Mouse (Mus musculus) CD4-positive, CD25-positive, alpha-beta regulatory T cell, adult 4 months (primary cell): ENCODE results near the gene Pcbd1. TPM values are rescaled to one million over a fixed set of nuclear protein-coding genes. Genes with fewer than 3 reads are reported as not detected.
"Not testable (repeated sequence)": the region's sequence is repeated elsewhere in the genome, so short reads cannot be mapped to it uniquely, and the experiment has no call there.

ENCODE experiments used
- ATAC-seq: one replicate; pipeline ENCODE4 v1.8.0; 2017
- polyA plus RNA-seq, 2 experiments: library from polyadenylated mRNA; unstranded; fragments of 100-300 nt; shearing (Covaris generic); gene quantifications; one replicate each; pipeline ENCODE4 v1.2.1; 2017

Gene Pcbd1
- polyA plus RNA-seq, 2 experiments from 2014 or later, result 0.90 TPM; not detected in 1

GRCm38 (mm10) chr10:61103564-61104114 is 14.5 kb downstream of the Pcbd1 start:
- ATAC-seq, result no peak

GRCm38 (mm10) chr10:61114246-61114720 is 25.2 kb downstream of the Pcbd1 start:
- ATAC-seq, result no peak

- not testable (repeated sequence) for ATAC-seq
These were observed 32.6 kb downstream of the Pcbd1 start for GRCm38 (mm10) chr10:61121732-61122131.

GRCm38 (mm10) chr10:61123276-61123913 is 34.3 kb downstream of the Pcbd1 start:
- ATAC-seq, result no peak

DNA sequence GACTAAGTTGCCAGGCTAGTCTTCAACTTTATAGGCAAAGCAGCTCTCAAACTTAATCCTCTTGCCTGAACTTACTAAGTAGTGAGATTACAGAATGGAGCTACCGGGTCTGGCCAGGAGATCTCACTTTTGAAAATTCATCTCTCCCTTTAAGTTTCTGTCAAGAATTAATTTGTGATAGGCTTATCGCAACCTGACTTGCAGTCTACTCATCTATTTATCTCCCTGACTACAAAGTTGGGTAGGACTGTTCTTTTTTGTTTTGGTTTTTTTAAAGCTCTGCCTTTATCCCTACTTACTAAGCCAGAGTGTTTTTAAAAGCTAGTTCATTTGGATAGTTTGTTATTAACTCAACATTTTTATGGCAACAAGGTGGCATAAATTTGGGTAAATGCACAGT is 35.3 kb downstream of the Pcbd1 start:
- no peak for ATAC-seq

GRCm38 (mm10) chr10:61128701-61129365 is 39.7 kb downstream of the Pcbd1 start:
- no peak for ATAC-seq

DNA sequence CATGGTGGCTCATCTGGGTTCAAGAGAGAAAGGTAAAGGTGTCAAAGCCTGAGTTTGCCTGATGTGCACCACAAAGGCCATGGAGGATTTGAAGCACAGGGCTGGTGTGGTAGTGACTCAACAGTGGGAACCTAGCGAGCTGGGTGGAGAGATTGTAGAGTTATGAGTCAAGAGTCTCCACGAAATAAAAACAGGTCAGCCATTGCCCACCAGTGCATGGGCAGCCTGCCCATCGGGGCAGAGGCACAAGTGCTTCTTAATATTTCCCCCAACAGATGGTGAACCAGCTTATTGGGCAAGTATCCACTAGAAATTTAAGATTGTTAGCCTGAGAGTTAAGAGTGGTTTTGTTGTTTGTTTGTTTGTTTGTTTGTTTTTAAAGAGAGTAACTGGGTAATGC is 41.8 kb downstream of the Pcbd1 start:
- ATAC-seq, result no peak

GRCm38 (mm10) chr10:61134041-61134440 is 44.9 kb downstream of the Pcbd1 start:
- no peak for ATAC-seq

DNA sequence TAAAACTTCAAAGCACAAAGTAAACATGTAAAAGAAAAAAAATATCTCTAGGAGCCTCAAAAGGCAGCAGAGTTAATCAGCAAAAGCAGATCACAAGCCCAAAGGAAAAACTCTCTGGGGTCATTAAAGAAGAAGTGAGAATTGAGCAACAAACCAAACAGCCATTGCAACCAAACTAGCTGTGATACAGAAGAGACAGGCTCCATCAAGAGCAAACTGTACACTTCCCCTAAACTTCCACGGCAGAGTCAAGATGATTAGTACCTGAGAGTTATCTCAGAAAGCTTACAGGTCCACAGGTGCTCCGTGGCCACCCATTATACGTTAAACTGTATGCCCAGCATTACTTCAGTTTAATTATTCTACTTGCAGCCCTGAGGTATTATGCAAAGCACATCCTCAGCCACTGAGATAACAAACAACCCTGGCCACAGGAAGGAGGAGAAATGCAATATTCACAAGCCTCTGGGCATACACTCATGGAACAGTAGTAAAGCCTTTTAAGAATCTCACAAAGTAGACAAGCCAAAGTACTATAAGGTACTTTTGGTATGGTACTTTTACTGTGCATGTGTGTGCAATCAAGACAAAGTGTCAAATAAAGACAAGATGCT is 46.2 kb downstream of the Pcbd1 start:
- ATAC-seq, result no peak

DNA sequence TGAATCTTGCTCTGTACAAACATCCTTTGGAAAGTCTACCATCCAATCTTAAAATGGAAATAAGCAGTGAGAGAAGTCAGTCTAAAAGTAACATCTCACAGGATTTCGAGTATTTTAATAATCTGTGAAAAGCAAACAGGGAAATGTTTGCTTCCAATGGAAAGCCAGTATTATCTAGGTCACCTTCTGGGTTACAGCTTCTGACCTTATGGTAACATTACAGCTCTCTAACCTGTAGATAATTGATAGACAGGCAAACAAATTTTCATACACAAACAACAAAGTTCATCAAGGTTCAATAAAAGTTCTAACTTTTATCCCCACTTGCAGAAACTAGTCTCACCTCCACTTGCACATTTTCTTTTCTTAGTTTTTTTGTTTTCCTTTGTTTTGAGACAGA is 48.4 kb downstream of the Pcbd1 start:
- ATAC-seq, result no peak

DNA sequence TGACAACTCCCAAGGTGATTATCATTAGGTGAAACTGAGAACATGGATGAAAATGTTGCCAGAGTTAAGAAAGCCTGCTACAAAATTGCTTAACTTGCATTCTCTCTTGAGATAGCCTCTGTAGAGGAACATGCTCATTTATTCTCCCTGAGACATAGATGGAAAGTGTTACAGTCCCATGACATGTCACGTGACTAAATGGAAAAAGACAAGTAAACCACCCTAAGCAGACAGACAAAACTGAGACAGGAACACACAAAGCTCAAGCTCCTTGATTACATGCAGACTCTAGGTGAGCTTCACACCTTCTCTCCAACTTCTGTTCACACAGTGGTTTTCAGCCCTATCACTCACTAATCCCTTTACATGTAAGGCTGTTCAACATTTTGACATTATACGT is 54.2 kb downstream of the Pcbd1 start:
- no peak for ATAC-seq

Other genes starting within 250 kb of the Pcbd1 start
- gene Sgpl1, start 58.4 kb downstream of the Pcbd1 start, polyA plus RNA-seq, result 10 to 100 TPM; 24.5 to 29.9 TPM
- not detected for gene Tbata, start 82.6 kb downstream of the Pcbd1 start, polyA plus RNA-seq
- under 1 TPM in 1 of 2 experiments, not detected in 1; 0.11 TPM for gene Adamts14, start 184.1 kb downstream of the Pcbd1 start, polyA plus RNA-seq
- gene Prf1, start 208.5 kb downstream of the Pcbd1 start, polyA plus RNA-seq, result 10 to 100 TPM in 1 of 2 experiments, 1 to 10 TPM in 1; 6.8 to 14.3 TPM